Comparison of ENCODE assay signal across 8 mouse cellular contexts in the genomic region with DNA sequence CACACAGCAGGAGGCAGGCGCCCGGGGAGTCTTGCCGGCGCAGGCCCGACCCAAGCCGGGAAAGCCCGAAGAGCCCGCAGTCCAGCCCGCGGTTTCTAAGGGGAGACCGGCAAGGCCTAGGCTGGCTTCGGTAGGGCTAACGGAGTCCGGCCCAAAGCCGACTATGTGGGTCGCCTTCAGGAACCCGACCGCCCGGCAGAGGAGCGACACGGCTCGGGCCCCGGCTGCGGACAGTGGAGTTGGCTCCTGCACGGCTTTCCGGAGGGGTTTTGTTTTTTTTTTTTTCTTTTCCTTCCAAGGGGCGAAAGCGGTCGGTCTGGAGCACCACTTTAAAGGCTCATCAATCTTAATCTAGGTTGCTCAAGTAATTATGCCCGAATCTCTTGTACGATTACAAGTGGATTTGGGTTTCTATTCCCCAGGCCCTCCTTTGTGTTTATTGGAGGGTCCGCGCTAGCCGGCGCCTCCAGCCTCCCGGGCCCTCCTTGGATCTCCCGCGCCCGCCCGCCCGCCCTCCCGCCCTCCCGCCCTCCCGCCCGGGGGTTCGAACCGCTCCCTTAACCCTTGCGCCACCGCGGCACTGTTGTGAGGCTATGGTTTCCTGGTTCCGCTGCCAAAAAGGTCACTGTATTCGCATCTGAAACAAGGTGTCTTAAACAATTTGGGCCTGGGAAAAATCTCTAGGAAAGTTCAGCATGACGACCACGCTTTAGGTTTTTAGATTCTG. TPM values are rescaled to one million over a fixed set of nuclear protein-coding genes. Genes with fewer than 3 reads are reported as not detected.
DNase-seq lines count a peak whose midpoint lies in the region; ATAC-seq lines count a peak whose summit lies in the region.

No protein-coding gene starts in this region.

- peak overlapping the region; percentile 54 for H3K9ac ChIP-seq in forebrain, embryonic 16.5 days (replicated peaks; ENCODE audit: low read depth, low read length)
- H3K9ac ChIP-seq in limb, embryonic 11.5 days (ENCODE audit: low read length) = peak overlapping the region; percentile 85

- peaks cover 32% of the 10 kb centered on the region for H3K27me3 ChIP-seq in forebrain, embryonic 16.5 days (replicated peaks; ENCODE audit: control insufficient read depth, insufficient read depth, low read length)
- no peaks in the 10 kb centered on the region for H3K27me3 ChIP-seq in limb, embryonic 11.5 days (ENCODE audit: control insufficient read depth, insufficient read depth, low read length)
- peaks cover 81% of the 10 kb centered on the region for H3K27me3 ChIP-seq in midbrain, embryonic 10.5 days (ENCODE audit: low read depth, poor library complexity, severe bottlenecking)

- peak overlapping the region; percentile 52 for H3K4me2 ChIP-seq in forebrain, embryonic 16.5 days (ENCODE audit: low read length)
- H3K4me2 ChIP-seq in limb, embryonic 11.5 days (ENCODE audit: low read depth, severe bottlenecking) = peak overlapping the region; percentile 82

- no peaks in the 10 kb centered on the region for H3K36me3 ChIP-seq in forebrain, embryonic 16.5 days (ENCODE audit: control insufficient read depth, insufficient read depth)
- H3K36me3 ChIP-seq in limb, embryonic 11.5 days (ENCODE audit: control insufficient read depth, insufficient read depth, low read length) = no peaks in the 10 kb centered on the region
- H3K36me3 ChIP-seq in midbrain, embryonic 10.5 days = no peaks in the 10 kb centered on the region

- ATAC-seq in forebrain, embryonic 16.5 days = peak; percentile 68
- peak; percentile 72 for ATAC-seq in limb, embryonic 11.5 days (ENCODE audit: insufficient number of reproducible peaks, low FRiP score, low TSS enrichment, low read depth)

- H3K9me3 ChIP-seq in forebrain, embryonic 16.5 days (ENCODE audit: control insufficient read depth, low read length) = no peaks in the 10 kb centered on the region
- H3K9me3 ChIP-seq in limb, embryonic 11.5 days (ENCODE audit: control insufficient read depth, low read length) = no peaks in the 10 kb centered on the region
- H3K9me3 ChIP-seq in midbrain, embryonic 10.5 days (replicated peaks) = no peaks in the 10 kb centered on the region

- peaks cover 18% of the 10 kb centered on the region for H3K4me1 ChIP-seq in forebrain, embryonic 16.5 days (replicated peaks; ENCODE audit: control insufficient read depth, insufficient read depth, low read length)
- H3K4me1 ChIP-seq in limb, embryonic 11.5 days (ENCODE audit: control insufficient read depth, insufficient read depth, low read length) = peaks cover 7% of the 10 kb centered on the region; the same call in 1 of the 2 replicates
- H3K4me1 ChIP-seq in midbrain, embryonic 10.5 days = peaks cover 59% of the 10 kb centered on the region

- peak overlapping the region; percentile 36 for H3K4me3 ChIP-seq in forebrain, embryonic 16.5 days (replicated peaks; ENCODE audit: low read length)
- H3K4me3 ChIP-seq in limb, embryonic 11.5 days (ENCODE audit: low read depth, low read length) = peak overlapping the region; percentile 42
- peak overlapping the region; percentile 64 for H3K4me3 ChIP-seq in midbrain, embryonic 10.5 days

- no peak overlapping the region for H3K27ac ChIP-seq in forebrain, embryonic 16.5 days (ENCODE audit: low read length)
- H3K27ac ChIP-seq in limb, embryonic 11.5 days (replicated peaks; ENCODE audit: low read depth, low read length) = peak overlapping the region; percentile 95
- H3K27ac ChIP-seq in midbrain, embryonic 10.5 days (replicated peaks) = peak overlapping the region; percentile 94

- 1% methylated on average over 54 of the region's 54 CpGs for WGBS in forebrain, embryonic 16.5 days
- under 1% methylated on average over 53 of the region's 54 CpGs for WGBS in limb, embryonic 11.5 days
- under 1% methylated on average over 54 of the region's 54 CpGs for WGBS in midbrain, embryonic 10.5 days

- DNase-seq in ZHBTc4 (ENCODE audit: low read depth, low spot score) = peak; percentile 73
- peak; percentile 66 for DNase-seq in cerebellum, adult 11-12 months
- DNase-seq in heart, postnatal 4 days = peak; percentile 68
- peak; percentile 81 for DNase-seq in limb, embryonic 11.5 days (ENCODE audit: low spot score)
- DNase-seq in midbrain, embryonic 10.5 days (ENCODE audit: low spot score) = peak; percentile 74
- DNase-seq in testis, postnatal 10 days (ENCODE audit: low spot score) = peak; percentile 67
- no peak for DNase-seq in left cerebral cortex, adult 8-10 months (ENCODE audit: low spot score in 2 of 2)

RNA-seq across cellular contexts. Expression of a gene that starts 5.3 kb away (rescaled TPM):
- 17.5 and 32.2 TPM in 2 replicates for polyA plus RNA-seq in forebrain, embryonic 16.5 days (2015; fragmentation: Nextera tagmentation; extraction: Ambion mirVana)
- under 1 TPM in 1 of 2 experiments, not detected in 1; 0.14 TPM for total RNA-seq in heart, postnatal 4 days (2021)
- 81.1 and 84.6 TPM in 2 replicates for polyA plus RNA-seq in limb, embryonic 11.5 days (2014; fragmentation: Nextera tagmentation; extraction: Ambion mirVana)
- 33.1 and 47.5 TPM in 2 replicates for polyA plus RNA-seq in midbrain, embryonic 10.5 days (2016; fragmentation: Nextera tagmentation; extraction: Ambion mirVana)
- total RNA-seq in left cerebral cortex, adult 8-10 months (2022) = 1 to 10 TPM; 1.2 to 2.6 (median 2.0) TPM

Comparison
In these comparisons a context has a peak if more than half of its experiments do, and no peak if none do; other contexts are left out.
1. DNase-seq: peak in ZHBTc4 (single experiment), cerebellum, adult 11-12 months (single experiment), heart, postnatal 4 days (single experiment), limb, embryonic 11.5 days (single experiment), midbrain, embryonic 10.5 days (single experiment) and testis, postnatal 10 days (single experiment); none in left cerebral cortex, adult 8-10 months (0 of 2).
2. Peak in every context shown above with its lines, with median percentiles within 50 percentile points of each other: H3K4me3 ChIP-seq.